Mouse (Mus musculus): ENCODE results near the gene Pou3f1. TPM values are rescaled to one million over a fixed set of nuclear protein-coding genes. Genes with fewer than 3 reads are reported as not detected.

Gene Pou3f1
- 10 to 100 TPM; 17.1 to 17.3 TPM for total RNA-seq (2021)
- long read RNA-seq, experiment 1, transcript Pou3f1-201 (1 exons, 3,849 nt): major isoform, 78 of 78 reads
- long read RNA-seq, experiment 1, partial matches to known transcripts: 0 of 78 reads
- long read RNA-seq, experiment 1, other reads (novel, unspliced or antisense): 0 of 78 reads
- long read RNA-seq, experiment 2, transcript Pou3f1-201 (1 exons, 3,849 nt): major isoform, 45 of 45 reads
- long read RNA-seq, experiment 2, partial matches to known transcripts: 0 of 45 reads
- long read RNA-seq, experiment 2, other reads (novel, unspliced or antisense): 0 of 45 reads

DNA sequence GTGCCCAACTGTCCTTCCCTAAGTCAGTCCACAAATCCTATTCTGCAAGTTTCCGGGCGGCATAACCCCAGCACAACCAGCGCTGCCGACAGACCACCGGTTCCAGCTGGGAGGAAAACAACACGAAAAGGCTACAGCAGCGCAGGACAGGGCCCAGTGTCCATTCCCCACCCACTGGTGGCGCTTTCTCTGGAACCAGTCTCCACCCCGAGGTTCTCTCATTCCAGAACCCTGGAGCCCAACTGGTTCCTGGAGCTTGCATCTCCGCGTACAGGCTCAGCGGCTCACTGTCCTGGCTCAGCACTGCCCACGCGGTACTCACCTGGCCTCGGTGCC is at the start of gene Pou3f1:
Gene Pou3f1 (plus strand): TSS at position 290 of the 336 bp plus-strand sequence.
- DNase-seq (ENCODE audit: low spot score in 2 of 2): no peak

GRCm38 (mm10) chr4:124607166-124607565 is 49.4 kb upstream of the Pou3f1 start:
- DNase-seq (ENCODE audit: low spot score in 2 of 2): peak in 1 of 2 experiments; percentile 31

GRCm38 (mm10) chr4:124610066-124610465 is 46.5 kb upstream of the Pou3f1 start:
- no peak for DNase-seq (ENCODE audit: low spot score in 2 of 2)

DNA sequence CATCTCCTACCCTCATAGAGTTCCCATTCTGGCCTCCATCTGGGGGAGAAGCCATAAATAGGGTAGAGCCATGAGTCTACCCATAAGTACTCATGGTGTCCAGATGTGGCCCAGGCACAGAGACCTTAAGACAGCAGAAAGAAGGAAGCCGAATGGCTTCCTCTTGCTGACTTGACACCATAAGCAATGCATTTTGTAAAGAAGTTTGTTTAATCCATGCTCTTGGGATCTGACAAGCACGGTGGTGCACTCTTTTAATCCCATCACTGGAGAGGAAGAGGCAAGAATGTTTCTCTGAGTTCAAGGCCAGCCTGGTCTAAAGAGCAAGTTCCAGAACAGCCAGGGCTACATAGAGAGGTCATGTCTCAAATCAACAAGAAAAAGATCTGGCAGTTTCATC is 45.9 kb upstream of the Pou3f1 start, which contains the start of gene 3100002H09Rik:
Gene 3100002H09Rik (minus strand): TSS at position 101 of the 400 bp plus-strand sequence.
- DNase-seq (ENCODE audit: low spot score in 2 of 2): no peak

GRCm38 (mm10) chr4:124611768-124612167 is 44.8 kb upstream of the Pou3f1 start:
- no peak for DNase-seq (ENCODE audit: low spot score in 2 of 2)

- DNase-seq (ENCODE audit: low spot score in 2 of 2): no peak
Observed at GRCm38 (mm10) chr4:124614189-124614588, 42.4 kb upstream of the Pou3f1 start.

DNA sequence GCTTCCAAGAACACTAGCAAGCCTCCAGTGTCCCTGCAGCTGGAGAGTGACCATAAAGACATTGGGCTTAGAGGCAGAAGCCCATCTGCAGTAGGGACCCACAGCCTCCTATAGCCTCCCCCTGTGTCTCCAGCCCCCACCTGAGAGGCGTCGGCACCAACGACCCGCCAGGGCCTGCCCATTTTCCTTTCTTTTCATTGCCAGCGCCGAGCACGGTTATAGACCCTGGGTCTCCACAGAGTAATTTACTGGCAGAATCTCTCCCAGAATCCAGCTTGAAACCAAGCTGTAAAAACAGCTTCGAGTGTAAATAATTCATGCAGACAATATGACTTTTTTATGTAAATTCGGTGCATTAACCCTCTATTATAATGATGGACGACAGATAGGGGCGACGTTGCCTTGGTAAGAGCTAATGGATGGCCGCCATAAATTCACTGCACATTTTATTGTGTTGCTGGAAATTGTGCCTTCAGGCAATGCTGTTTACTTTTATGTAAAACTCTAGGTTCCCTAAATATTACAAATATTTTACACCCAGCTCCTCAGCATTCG is 41.1 kb upstream of the Pou3f1 start:
- DNase-seq (ENCODE audit: low spot score in 2 of 2): no peak

DNA sequence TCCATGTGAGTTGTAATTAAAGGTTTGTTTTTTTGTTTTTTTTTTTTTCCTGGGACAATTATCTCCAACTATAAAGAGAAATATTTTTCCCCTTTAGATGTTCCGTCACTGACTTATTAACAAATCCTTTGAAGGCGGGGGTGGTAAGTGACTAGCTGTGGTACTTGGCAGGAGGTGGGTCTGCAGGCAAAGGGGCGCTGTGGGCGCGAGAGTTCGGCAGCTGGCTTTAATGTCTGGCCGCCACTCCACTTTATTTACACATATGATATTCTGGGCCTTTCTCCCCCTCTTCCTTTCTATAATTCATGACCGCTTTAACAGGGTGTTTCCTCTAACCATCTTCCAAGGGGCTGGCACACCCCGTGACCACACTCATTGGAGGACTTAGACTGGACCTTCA is 40.6 kb upstream of the Pou3f1 start:
- no peak for DNase-seq (ENCODE audit: low spot score in 2 of 2)

- no peak for DNase-seq (ENCODE audit: low spot score in 2 of 2)
Observed at GRCm38 (mm10) chr4:124616636-124617035, 40.0 kb upstream of the Pou3f1 start.

DNA sequence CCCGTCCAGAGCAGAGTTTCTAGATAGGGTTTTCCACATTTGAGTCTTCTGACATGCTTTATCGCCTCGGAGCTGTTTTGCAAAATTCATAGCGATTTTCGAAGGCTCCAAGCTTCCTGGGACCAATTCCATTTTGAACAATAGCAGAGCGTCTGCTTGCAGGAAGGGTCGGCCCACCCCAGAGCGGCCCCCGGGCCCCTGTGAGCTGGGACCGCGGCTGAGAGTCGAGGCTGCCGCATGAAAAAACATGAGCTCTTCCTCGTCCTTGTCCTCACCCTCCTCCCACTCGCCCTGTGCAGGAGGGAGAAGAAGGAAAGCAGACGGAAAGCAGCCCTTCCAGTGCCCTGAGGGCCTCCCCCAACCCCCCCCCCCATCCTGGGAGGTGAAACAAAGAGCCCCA is 38.0 kb upstream of the Pou3f1 start:
- DNase-seq (ENCODE audit: low spot score in 2 of 2): no peak

GRCm38 (mm10) chr4:124621406-124621805 is 35.2 kb upstream of the Pou3f1 start:
- no peak for DNase-seq (ENCODE audit: low spot score in 2 of 2)

- no peak for DNase-seq (ENCODE audit: low spot score in 2 of 2)
Observed at GRCm38 (mm10) chr4:124622566-124622965, 34.0 kb upstream of the Pou3f1 start.

DNA sequence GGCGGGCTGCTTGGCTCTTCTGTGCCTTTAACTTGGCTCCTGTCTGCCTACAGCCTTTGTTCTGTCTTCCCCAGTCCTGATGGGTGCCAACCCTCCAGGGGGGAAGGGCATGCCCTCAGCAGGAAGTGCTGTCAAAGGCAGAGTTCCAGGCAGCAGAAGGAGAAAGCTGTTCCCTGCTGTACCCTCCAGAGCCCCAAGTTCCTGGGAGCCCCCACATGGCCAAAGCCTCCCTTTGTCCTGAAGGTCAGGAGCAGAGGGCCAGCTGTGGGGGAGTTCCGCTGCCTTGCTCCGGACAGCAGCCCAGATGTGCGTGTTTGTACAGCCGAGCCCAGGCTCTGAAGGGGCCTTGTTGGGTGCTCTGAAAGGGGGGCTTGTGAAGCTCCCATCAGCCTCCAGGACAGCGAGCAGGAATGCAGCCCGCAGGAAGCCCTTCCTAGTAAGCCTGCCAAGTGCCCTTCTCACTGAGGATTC is 32.5 kb upstream of the Pou3f1 start:
- no peak for DNase-seq (ENCODE audit: low spot score in 2 of 2)

GRCm38 (mm10) chr4:124626836-124627235 is 29.8 kb upstream of the Pou3f1 start:
- no peak for DNase-seq (ENCODE audit: low spot score in 2 of 2)

GRCm38 (mm10) chr4:124631456-124631855 is 25.2 kb upstream of the Pou3f1 start:
- DNase-seq (ENCODE audit: low spot score in 2 of 2): no peak

DNA sequence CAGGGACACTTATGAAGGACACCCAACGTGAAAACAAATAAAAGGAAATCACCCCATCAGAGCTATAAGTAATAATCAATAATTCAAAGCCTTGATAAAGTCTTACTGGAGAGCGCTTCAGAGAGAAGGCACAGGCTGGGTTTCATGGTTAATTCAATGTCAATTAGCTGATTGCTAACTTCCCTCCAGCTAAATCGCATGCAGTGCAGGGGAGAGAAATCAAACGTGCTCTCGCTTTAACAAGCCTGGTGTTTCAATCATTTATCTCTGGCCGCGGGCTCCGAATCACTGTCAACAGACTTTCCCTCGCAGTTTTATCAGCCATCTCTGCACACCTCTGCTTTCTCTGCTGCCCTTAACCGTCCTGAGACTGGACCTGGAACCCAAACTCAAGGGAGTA is 23.8 kb upstream of the Pou3f1 start:
- DNase-seq (ENCODE audit: low spot score in 2 of 2): no peak

DNA sequence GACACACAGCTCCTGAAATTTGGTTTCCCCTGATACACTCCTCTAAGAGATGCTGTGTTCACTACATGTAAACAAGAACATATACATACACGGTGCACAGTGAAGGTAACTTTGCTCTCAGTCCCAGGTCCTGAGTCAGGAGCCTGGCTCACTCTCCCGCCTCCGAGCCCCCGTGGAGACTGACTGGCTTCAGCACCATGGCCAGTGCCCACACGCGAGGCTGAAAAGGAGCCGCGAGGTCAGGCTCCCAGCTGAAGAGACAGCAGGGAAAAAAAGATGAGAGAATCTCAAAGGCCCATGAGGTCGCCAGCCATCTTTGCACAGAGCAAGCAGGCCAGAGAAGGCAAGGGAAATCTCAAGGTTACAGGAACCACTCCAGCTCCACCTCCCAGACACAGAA is 23.3 kb upstream of the Pou3f1 start:
- DNase-seq (ENCODE audit: low spot score in 2 of 2): no peak

- no peak for DNase-seq (ENCODE audit: low spot score in 2 of 2)
Observed at GRCm38 (mm10) chr4:124639715-124640114, 16.9 kb upstream of the Pou3f1 start.

DNA sequence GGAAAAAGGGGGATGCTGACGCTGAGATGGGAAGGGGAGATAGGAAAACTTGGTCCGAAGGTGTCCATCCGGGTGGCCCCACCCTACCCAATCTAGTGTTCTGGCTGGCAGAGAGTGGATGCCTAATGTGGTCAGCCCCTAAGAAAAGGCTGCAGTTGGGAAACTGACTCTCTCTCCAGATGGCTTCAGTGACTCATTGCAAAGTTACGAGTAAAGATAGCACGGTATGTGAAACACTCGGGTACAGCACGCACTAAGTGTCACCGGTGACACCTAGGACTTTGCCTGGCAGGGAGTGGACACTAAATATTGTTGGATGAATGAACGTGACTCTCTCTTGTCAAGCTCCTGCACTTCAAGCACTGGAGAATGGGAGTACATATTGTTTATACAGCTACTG is 12.7 kb upstream of the Pou3f1 start:
- no peak for DNase-seq (ENCODE audit: low spot score in 2 of 2)

- no peak for DNase-seq (ENCODE audit: low spot score in 2 of 2)
Observed at GRCm38 (mm10) chr4:124644974-124645433, 11.6 kb upstream of the Pou3f1 start.

GRCm38 (mm10) chr4:124646591-124646990 is 10.0 kb upstream of the Pou3f1 start:
- DNase-seq (ENCODE audit: low spot score in 2 of 2): no peak

- DNase-seq (ENCODE audit: low spot score in 2 of 2): no peak
Observed at GRCm38 (mm10) chr4:124647909-124648308, 8.7 kb upstream of the Pou3f1 start.

- no peak for DNase-seq (ENCODE audit: low spot score in 2 of 2)
Observed at GRCm38 (mm10) chr4:124652886-124653285, 3.7 kb upstream of the Pou3f1 start.

Measured in left cerebral cortex, adult 18-20 months (tissue).